Mouse (Mus musculus): ENCODE measurements around the gene Cyp46a1.

- no peak for TF ChIP-seq TAL1 (IDR thresholded peaks at IDR 0.05; ENCODE audit: low read length)
- TF ChIP-seq GATA1 (IDR thresholded peaks at IDR 0.05; ENCODE audit: low read length), result no peak
Measured at GRCm38 (mm10) chr12:108309116-108309794, 24.9 kb upstream of the Cyp46a1 start.
